Mouse (Mus musculus) CH12F3 (cell line): Measurements from ENCODE around the gene Mip.

Experiments used
- in situ Hi-C: fragments of 300-500 bp; cut with MboI; formaldehyde crosslinking; loops from 2 replicates; pipeline ENCODE4 v1.14.3; 2020; ENCODE audit warnings: low sequenced_read_pairs

Gene Mip

GRCm38 (mm10) chr10:128225538-128225937, at the start of gene Mip:
Gene Mip (plus strand): TSS chr10:128225838.
- in situ Hi-C loops = no loop called here

- in situ Hi-C loops = loop anchor here (5.0 to 25.0 kb wide), 2 partner anchors 79 to 239 kb away; no protein-coding TSS in a partner anchor
Measured at GRCm38 (mm10) chr10:128175996-128176755, 49.5 kb upstream of the Mip start.

GRCm38 (mm10) chr10:128177316-128177715, 48.3 kb upstream of the Mip start:
- in situ Hi-C loops = loop anchor here (5.0 to 25.0 kb wide), 2 partner anchors 80 to 240 kb away; no protein-coding TSS in a partner anchor

GRCm38 (mm10) chr10:128179989-128180388, 45.6 kb upstream of the Mip start, which contains the start of gene Rbms2:
Gene Rbms2 (minus strand): TSS chr10:128180297.
- in situ Hi-C loops = loop anchor here (5.0 to 25.0 kb wide), 2 partner anchors 83 to 243 kb away; no protein-coding TSS in a partner anchor

- in situ Hi-C loops = loop anchor here (25.0 kb wide), 1 partner anchor 247 kb away; no protein-coding TSS in a partner anchor
Measured at GRCm38 (mm10) chr10:128184296-128184695, 41.3 kb upstream of the Mip start.

- in situ Hi-C loops = loop anchor here (25.0 kb wide), 1 partner anchor 248 kb away; no protein-coding TSS in a partner anchor
Measured at GRCm38 (mm10) chr10:128185277-128185940, 40.2 kb upstream of the Mip start.

GRCm38 (mm10) chr10:128185959-128186358, 39.7 kb upstream of the Mip start:
- in situ Hi-C loops = loop anchor here (25.0 kb wide), 1 partner anchor 249 kb away; no protein-coding TSS in a partner anchor

GRCm38 (mm10) chr10:128187181-128187605, 38.4 kb upstream of the Mip start:
- in situ Hi-C loops = loop anchor here (25.0 kb wide), 1 partner anchor 250 kb away; no protein-coding TSS in a partner anchor

GRCm38 (mm10) chr10:128188242-128188877, 37.3 kb upstream of the Mip start:
- in situ Hi-C loops = loop anchor here (25.0 kb wide), 1 partner anchor 251 kb away; no protein-coding TSS in a partner anchor

GRCm38 (mm10) chr10:128191472-128191871, 34.2 kb upstream of the Mip start:
- in situ Hi-C loops = loop anchor here (25.0 kb wide), 1 partner anchor 254 kb away; no protein-coding TSS in a partner anchor

GRCm38 (mm10) chr10:128192030-128192766, 33.4 kb upstream of the Mip start:
- in situ Hi-C loops = loop anchor here (25.0 kb wide), 1 partner anchor 255 kb away; no protein-coding TSS in a partner anchor

- in situ Hi-C loops = loop anchor here (25.0 kb wide), 1 partner anchor 256 kb away; no protein-coding TSS in a partner anchor
Measured at GRCm38 (mm10) chr10:128193113-128193512, 32.5 kb upstream of the Mip start.

- in situ Hi-C loops = loop anchor here (25.0 kb wide), 1 partner anchor 257 kb away; no protein-coding TSS in a partner anchor
Measured at GRCm38 (mm10) chr10:128194024-128194550, 31.6 kb upstream of the Mip start, which contains the start of gene Gls2. Gene Gls2 (plus strand): TSS chr10:128194457.

GRCm38 (mm10) chr10:128194551-128195461, 30.8 kb upstream of the Mip start:
- in situ Hi-C loops = loop anchor here (25.0 kb wide), 1 partner anchor 258 kb away; no protein-coding TSS in a partner anchor

- in situ Hi-C loops = no loop called here
Measured at GRCm38 (mm10) chr10:128201856-128202255, 23.8 kb upstream of the Mip start.

GRCm38 (mm10) chr10:128204941-128205340, 20.7 kb upstream of the Mip start:
- in situ Hi-C loops = no loop called here

GRCm38 (mm10) chr10:128208326-128208725, 17.3 kb upstream of the Mip start:
- in situ Hi-C loops = no loop called here

GRCm38 (mm10) chr10:128209311-128210009, 16.2 kb upstream of the Mip start:
- in situ Hi-C loops = no loop called here
